Mouse (Mus musculus) monocyte, adult 59 days (primary cell): ENCODE results near the gene Iqcc. TPM values are rescaled to one million over a fixed set of nuclear protein-coding genes. Genes with fewer than 3 reads are reported as not detected.

Source experiments
- total RNA-seq, 2 experiments: library from RNA; stranded (reverse); gene quantifications; one replicate each; pipeline ENCODE4 v1.2.4; 2023

The Iqcc gene
- 1 to 10 TPM; 8.2 to 8.8 TPM for total RNA-seq

GRCm38 (mm10) chr4:129618786-129619691 is at the start of gene Iqcc:
Iqcc (minus strand) TSS chr4:129619099.

GRCm38 (mm10) chr4:129640638-129641467 is 22.0 kb upstream of the Iqcc start, which contains the start of gene Txlna:
Txlna (minus strand) TSS chr4:129641065.

GRCm38 (mm10) chr4:129623681-129624091 is 4.8 kb upstream of the Iqcc start, which contains the start of gene Ccdc28b:
Ccdc28b (minus strand) TSS chr4:129623947.

GRCm38 (mm10) chr4:129614093-129614492 is 4.8 kb downstream of the Iqcc start, which contains the start of gene Dcdc2b:
Dcdc2b (minus strand) TSS chr4:129614257.

GRCm38 (mm10) chr4:129600233-129601158 is 18.4 kb downstream of the Iqcc start, which contains the start of the genes Eif3i and Tmem234:
Eif3i (minus strand) TSS chr4:129600648.
Tmem234 (plus strand) TSS chr4:129600668.

GRCm38 (mm10) chr4:129578466-129578865 is 40.4 kb downstream of the Iqcc start, which contains the start of gene Fam167b:
Fam167b (minus strand) TSS chr4:129578549.

GRCm38 (mm10) chr4:129573430-129573829 is 45.5 kb downstream of the Iqcc start, which contains the start of gene Lck:
Lck (minus strand) TSS chr4:129573641.

Other genes with a start within 250 kb of the Iqcc start
- 1 to 10 TPM; 1.2 TPM for gene Zbtb8a, start 241.0 kb downstream of the Iqcc start, total RNA-seq
- not detected for gene Zbtb8b, start 178.2 kb downstream of the Iqcc start, total RNA-seq
- gene Bsdc1, start 157.5 kb downstream of the Iqcc start, total RNA-seq, result 100 to 1,000 TPM in 1 of 2 experiments, 10 to 100 TPM in 1; 92.2 to 105 TPM
- gene Tssk3, start 128.1 kb downstream of the Iqcc start, total RNA-seq, result not detected
- gene Fam229a, start 127.9 kb downstream of the Iqcc start, total RNA-seq, result 1 to 10 TPM in 1 of 2 experiments, not detected in 1; 1.0 TPM
- 10 to 100 TPM; 64.6 to 74.8 TPM for gene Marcksl1, start 105.5 kb downstream of the Iqcc start, total RNA-seq
- 10 to 100 TPM; 61.0 to 61.9 TPM for gene Hdac1, start 76.4 kb downstream of the Iqcc start, total RNA-seq
- 1 to 10 TPM; 2.2 to 2.5 TPM for gene Lck, start 45.5 kb downstream of the Iqcc start, total RNA-seq
- not detected for gene Fam167b, start 40.5 kb downstream of the Iqcc start, total RNA-seq
- 100 to 1,000 TPM; 108 TPM for gene Eif3i, start 18.5 kb downstream of the Iqcc start, total RNA-seq
- gene Tmem234, start 18.4 kb downstream of the Iqcc start, total RNA-seq, result 100 to 1,000 TPM; 109 to 116 TPM
- 1 to 10 TPM in 1 of 2 experiments, not detected in 1; 1.9 TPM for gene Dcdc2b, start 4.8 kb downstream of the Iqcc start, total RNA-seq
- 10 to 100 TPM; 50.2 to 66.5 TPM for gene Ccdc28b, start 4.8 kb upstream of the Iqcc start, total RNA-seq
- gene Txlna, start 22.0 kb upstream of the Iqcc start, total RNA-seq, result 10 to 100 TPM; 52.9 to 65.8 TPM
- 10 to 100 TPM; 33.9 to 35.2 TPM for gene Kpna6, start 53.7 kb upstream of the Iqcc start, total RNA-seq
- gene Tmem39b, start 77.7 kb upstream of the Iqcc start, total RNA-seq, result 10 to 100 TPM; 11.5 to 18.2 TPM
- gene Khdrbs1, start 123.2 kb upstream of the Iqcc start, total RNA-seq, result 10 to 100 TPM; 94.5 to 97.5 TPM
- 100 to 1,000 TPM; 332 to 393 TPM for gene Ptp4a2, start 192.1 kb upstream of the Iqcc start, total RNA-seq